In genomic region chr14:79283952-79284351, GRCm38 (mm10) we compare ENCODE assay signal across 42 mouse cellular contexts. TPM values are rescaled to one million over a fixed set of nuclear protein-coding genes. Genes with fewer than 3 reads are reported as not detected.
"Had no signal": no experiment of that assay in that cellular context is flagged by ENCODE, and none has a peak within 500 bp of the region (broad histone marks: within the 10 kb centered on the region; RNA-seq: fewer than 3 reads in every experiment).

No protein-coding gene starts in this region.

- H3K4me1 ChIP-seq: heart, embryonic 15.5 days; hindbrain, embryonic 13.5 days; hindbrain, embryonic 15.5 days; limb, embryonic 13.5 days had no signal

- H3K4me3 ChIP-seq: heart, adult 2 months; heart, embryonic 13.5 days; heart, embryonic 15.5 days; hindbrain, embryonic 13.5 days; hindbrain, embryonic 15.5 days; kidney, embryonic 15.5 days; limb, embryonic 13.5 days; limb, embryonic 15.5 days; liver, embryonic 13.5 days; liver, embryonic 15.5 days had no signal

- DNase-seq: gastrocnemius, postnatal 14 days; gastrocnemius, postnatal 36 days; heart, adult 11 months; heart, adult 2 months; heart, postnatal 14 days; heart, postnatal 36 days; kidney, adult 11 months; kidney, adult 2 months; kidney, adult 9 months; kidney, postnatal 14 days; kidney, postnatal 36 days; left cerebral cortex, postnatal 4 days; liver, embryonic 13.5 days had no signal

- H3K27ac ChIP-seq: heart, adult 2 months; heart, embryonic 13.5 days; heart, embryonic 15.5 days; hindbrain, embryonic 13.5 days; hindbrain, embryonic 15.5 days; hindbrain, postnatal 0 days; kidney, embryonic 15.5 days; kidney, postnatal 0 days; limb, embryonic 13.5 days; limb, embryonic 15.5 days; liver, embryonic 13.5 days; liver, embryonic 15.5 days had no signal

RNA-seq across cellular contexts. Expression of gene Zfp957, which starts 36.8 kb away (rescaled TPM):
- total RNA-seq: gastrocnemius, adult 18-20 months; gastrocnemius, adult 8-10 months; gastrocnemius, postnatal 14 days; gastrocnemius, postnatal 36 days; heart, adult 2 months; heart, postnatal 14 days; heart, postnatal 36 days; hematopoietic stem cell, adult 5-6 weeks; hindbrain, postnatal 0 days; layer of hippocampus, adult 8-10 months; layer of hippocampus, postnatal 14 days; left cerebral cortex, adult 18-20 months; left cerebral cortex, adult 8-10 months; left cerebral cortex, postnatal 10 days; left cerebral cortex, postnatal 25 days; left cerebral cortex, postnatal 4 days; liver, adult 2 months had no signal
- polyA plus RNA-seq: frontal cortex, adult 2 months; gonadal fat pad, adult 2 months; heart, adult 2 months; heart, embryonic 11.5 days; heart, embryonic 13.5 days; heart, embryonic 15.5 days; heart, postnatal 0 days; hindbrain, embryonic 11.5 days; hindbrain, embryonic 13.5 days; hindbrain, embryonic 15.5 days; hindbrain, postnatal 0 days; intestine, embryonic 14.5 days; intestine, embryonic 16.5 days; kidney, adult 2 months; kidney, postnatal 0 days; large intestine, adult 2 months; limb, embryonic 11.5 days; limb, embryonic 13.5 days; limb, embryonic 15.5 days; liver, adult 2 months; liver, embryonic 13.5 days; liver, embryonic 15.5 days had no signal
